Mouse (Mus musculus) hindbrain, embryonic 12.5 days (tissue): ENCODE results near the gene Medag. TPM values are rescaled to one million over a fixed set of nuclear protein-coding genes. Genes with fewer than 3 reads are reported as not detected.

ENCODE experiments used
- ATAC-seq: fragments of 200-750 bp; cut with Nextera tagmentation; 2 replicates; pipeline ENCODE4 v1.8.0; 2017; ENCODE audit warnings: moderate TSS enrichment; ENCODE audit not compliant: low FRiP score
- H3K27ac ChIP-seq: fragments of 300-500 bp; sonication (generic); 2 replicates; pipeline ENCODE4 v1.5.1; 2016; ENCODE audit warnings: mild to moderate bottlenecking
- H3K27me3 ChIP-seq: fragments of 300-500 bp; sonication (generic); 2 replicates; pipeline ENCODE4 v1.6.1; 2016; ENCODE audit warnings: mild to moderate bottlenecking
- H3K36me3 ChIP-seq: fragments of 300-500 bp; sonication (generic); 2 replicates; pipeline ENCODE4 v1.6.1; 2016; ENCODE audit warnings: mild to moderate bottlenecking
- H3K4me1 ChIP-seq: fragments of 300-500 bp; sonication (generic); 2 replicates; pipeline ENCODE4 v1.6.1; 2016
- H3K4me2 ChIP-seq: fragments of 300-500 bp; sonication (generic); replicated peaks from 2 replicates; pipeline ENCODE4 v1.6.1; 2016; ENCODE audit warnings: mild to moderate bottlenecking
- H3K4me3 ChIP-seq: fragments of 300-500 bp; sonication (generic); 2 replicates; pipeline ENCODE4 v1.5.1; 2016; ENCODE audit warnings: mild to moderate bottlenecking
- H3K9ac ChIP-seq: fragments of 300-500 bp; sonication (generic); 2 replicates; pipeline ENCODE4 v1.6.1; 2016; ENCODE audit warnings: mild to moderate bottlenecking, moderate library complexity
- H3K9me3 ChIP-seq: fragments of 300-500 bp; sonication (generic); replicated peaks from 2 replicates; pipeline ENCODE4 v1.6.1; 2016; ENCODE audit warnings: mild to moderate bottlenecking
- WGBS: fragments of 180-500 bp; shearing (Covaris S2); methylation state at CpG from one replicate; pipeline ENCODE4 v1.1.7; 2016; 5-methylcytosine and 5-hydroxymethylcytosine counted together
- polyA plus RNA-seq: library from polyadenylated mRNA; unstranded; fragments of >200 nt; fragmentation: Nextera tagmentation; extraction: Ambion mirVana; gene quantifications from 2 replicates; pipeline ENCODE4 v1.2.1, GENCODE M21; 2016

Medag gene
- polyA plus RNA-seq, result 1.0 and 1.1 TPM in 2 replicates

GRCm38 (mm10) chr5:149411509-149412193, at the start of gene Medag:
Medag (plus strand) TSS chr5:149411749.
- ATAC-seq, result peak; percentile 77
- WGBS, result 3% methylated on average over 35 of the region's 38 CpGs

GRCm38 (mm10) chr5:149362626-149363025, 48.9 kb upstream of the Medag start:
- H3K9me3 ChIP-seq, result peaks cover 10% of the 10 kb centered on the region; the same call in 1 of the 2 replicates
- no peak overlapping the region for H3K4me2 ChIP-seq
- no peaks in the 10 kb centered on the region for H3K4me1 ChIP-seq
- H3K9ac ChIP-seq, result no peak overlapping the region
- no peak overlapping the region for H3K4me3 ChIP-seq
- no peaks in the 10 kb centered on the region for H3K27me3 ChIP-seq
- no peaks in the 10 kb centered on the region for H3K36me3 ChIP-seq
- WGBS, result 85% methylated on average over 3 of the region's 3 CpGs
- no peak overlapping the region for H3K27ac ChIP-seq
- no peak for ATAC-seq

More at GRCm38 (mm10) chr5:149411509-149412193, at the start of gene Medag:
- no peaks in the 10 kb centered on the region for H3K9me3 ChIP-seq
- no peak within 1 kb of the TSS for H3K27ac ChIP-seq
- peak within 1 kb of the TSS; percentile 58 for H3K4me2 ChIP-seq
- peaks cover 22% of the 10 kb centered on the region for H3K27me3 ChIP-seq
- H3K4me1 ChIP-seq, result peaks cover 14% of the 10 kb centered on the region
- H3K36me3 ChIP-seq, result no peaks in the 10 kb centered on the region
- H3K4me3 ChIP-seq, result peak within 1 kb of the TSS; percentile 23
- H3K9ac ChIP-seq, result 0 out of 2 replicates have a peak within 1 kb of the TSS, but pooled peaks have one; percentile 33

DNA sequence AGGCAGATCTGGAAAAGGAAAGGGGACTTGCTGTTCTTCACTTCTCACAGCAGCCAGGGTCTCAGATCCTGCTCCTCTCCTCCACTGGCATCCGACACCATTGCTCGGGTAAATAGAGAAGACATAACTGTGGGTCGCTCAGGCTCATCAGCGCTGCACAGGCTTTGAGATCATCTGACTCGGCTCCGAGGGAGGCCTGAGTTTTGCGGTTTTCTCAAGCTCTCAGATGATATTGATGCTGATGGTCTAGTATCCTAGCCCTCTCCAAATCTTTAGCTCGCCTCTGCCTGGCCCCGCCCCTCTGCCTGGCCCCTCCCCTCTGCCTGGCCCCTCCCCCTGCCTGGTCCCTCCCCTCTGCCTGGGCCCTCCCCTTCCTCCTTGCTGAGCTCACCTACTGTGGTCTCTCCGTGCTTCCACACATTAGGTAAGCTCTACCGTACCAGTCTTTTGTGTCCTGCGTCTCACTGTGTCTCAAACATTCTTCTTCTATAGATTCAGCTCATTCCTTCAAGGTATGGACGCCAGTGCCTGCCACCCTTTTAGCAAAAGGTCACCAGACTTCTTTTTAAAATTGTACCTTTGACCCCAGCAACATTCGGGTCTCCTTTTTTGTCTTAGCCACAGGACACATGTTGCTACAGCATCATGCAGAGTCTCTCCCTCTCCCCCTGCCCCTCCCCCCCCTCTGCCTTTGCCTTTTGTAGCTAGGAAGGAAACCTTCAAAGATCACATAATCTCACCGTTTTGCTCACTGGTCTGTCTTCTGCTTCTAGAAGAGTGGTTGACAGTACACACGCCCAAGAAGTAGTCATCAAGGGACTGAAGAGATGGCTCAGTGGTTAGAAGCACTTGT, 47.4 kb upstream of the Medag start:
- no peaks in the 10 kb centered on the region for H3K27me3 ChIP-seq
- no peak overlapping the region for H3K27ac ChIP-seq
- 47% methylated on average over 16 of the region's 16 CpGs for WGBS
- H3K4me3 ChIP-seq, result no peak overlapping the region
- peaks cover 10% of the 10 kb centered on the region; the same call in 1 of the 2 replicates for H3K9me3 ChIP-seq
- no peak overlapping the region for H3K4me2 ChIP-seq
- peaks cover 6% of the 10 kb centered on the region for H3K4me1 ChIP-seq
- ATAC-seq, result no peak
- H3K36me3 ChIP-seq, result no peaks in the 10 kb centered on the region
- no peak overlapping the region for H3K9ac ChIP-seq

DNA sequence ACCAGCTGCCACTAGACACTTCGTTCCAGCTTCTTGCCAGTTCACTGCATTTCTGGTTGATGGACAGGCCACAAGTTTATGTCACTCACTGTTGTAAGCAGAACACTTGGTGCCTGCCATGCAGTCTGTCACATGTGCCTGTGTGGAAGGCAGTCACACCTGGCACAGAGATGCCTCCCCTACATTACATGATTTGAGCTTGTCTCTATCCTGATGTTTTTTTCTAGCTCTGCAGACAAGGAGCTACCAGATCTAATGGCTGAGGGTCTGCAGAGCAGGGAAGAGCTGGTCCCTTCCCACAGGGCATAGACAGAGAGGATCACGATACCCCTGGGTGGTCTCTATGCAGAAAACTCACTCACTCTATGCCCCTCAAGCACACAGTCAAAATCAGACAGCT, 44.5 kb upstream of the Medag start:
- ATAC-seq, result no peak
- H3K27me3 ChIP-seq, result no peaks in the 10 kb centered on the region
- H3K9ac ChIP-seq, result no peak overlapping the region
- no peak overlapping the region for H3K27ac ChIP-seq
- no peak overlapping the region for H3K4me2 ChIP-seq
- 78% methylated on average over 2 of the region's 2 CpGs for WGBS
- no peaks in the 10 kb centered on the region for H3K36me3 ChIP-seq
- no peak overlapping the region for H3K4me3 ChIP-seq
- H3K9me3 ChIP-seq, result no peaks in the 10 kb centered on the region
- H3K4me1 ChIP-seq, result peaks cover 10% of the 10 kb centered on the region

DNA sequence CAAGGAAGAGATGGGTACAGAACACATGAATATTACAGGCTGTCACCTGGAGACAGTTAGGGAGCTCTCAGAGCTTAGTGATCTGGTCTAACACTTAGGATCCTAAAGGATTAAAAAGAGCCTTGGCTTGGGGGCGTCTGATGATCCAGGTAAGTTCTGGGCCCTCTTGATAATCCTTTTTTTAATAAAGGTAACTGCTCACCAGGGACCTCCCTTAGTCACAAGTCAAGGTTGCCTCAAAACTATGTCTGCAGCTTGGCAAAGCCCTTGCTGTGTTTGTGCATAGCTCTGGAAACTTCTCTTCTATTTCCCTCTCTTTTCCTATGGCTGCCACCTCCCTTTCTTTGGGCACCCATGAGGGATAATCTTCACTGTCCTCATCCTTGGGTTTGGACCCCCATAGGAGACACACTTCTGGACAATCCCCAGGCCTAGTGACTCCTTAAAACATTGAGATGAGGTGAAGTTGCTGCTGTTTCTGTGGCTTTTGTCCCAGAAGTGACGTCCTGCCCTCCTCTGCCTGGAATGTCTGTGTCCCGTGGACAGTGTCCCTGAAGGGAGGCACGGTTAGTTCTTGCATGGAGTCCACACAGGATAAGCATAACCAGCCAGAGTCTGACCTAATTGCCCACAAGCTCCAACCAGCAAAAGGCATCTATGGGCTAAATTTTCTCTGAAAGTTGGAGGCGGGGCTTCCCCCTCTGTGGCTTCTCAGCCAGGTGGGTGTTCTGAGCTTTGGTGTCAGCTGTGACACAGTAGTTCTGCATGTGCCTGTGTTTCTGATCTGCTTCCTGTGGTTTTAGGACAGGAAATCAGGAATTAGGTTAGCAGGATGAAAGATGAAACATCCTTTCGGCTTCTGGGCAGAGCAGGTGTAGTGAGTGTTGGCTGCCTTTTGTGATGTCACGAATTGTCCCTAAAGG, 43.7 kb upstream of the Medag start:
- ATAC-seq, result no peak
- Histone ChIP-seq H3K27me3 (no peaks in the 10 kb centered on the region), H3K27ac (no peak overlapping the region), H3K4me2 (no peak overlapping the region), H3K4me3 (no peak overlapping the region), H3K4me1 (peaks cover 10% of the 10 kb centered on the region), H3K36me3 (no peaks in the 10 kb centered on the region), H3K9me3 (no peaks in the 10 kb centered on the region), H3K9ac (no peak overlapping the region)
- 70% methylated on average over 7 of the region's 7 CpGs for WGBS

GRCm38 (mm10) chr5:149368575-149369312, 42.8 kb upstream of the Medag start:
- no peak overlapping the region for H3K9ac ChIP-seq
- H3K4me2 ChIP-seq, result no peak overlapping the region
- WGBS, result 66% methylated on average over 12 of the region's 12 CpGs
- H3K27ac ChIP-seq, result no peak overlapping the region
- H3K36me3 ChIP-seq, result no peaks in the 10 kb centered on the region
- peaks cover 15% of the 10 kb centered on the region for H3K4me1 ChIP-seq
- no peak for ATAC-seq
- no peaks in the 10 kb centered on the region for H3K27me3 ChIP-seq
- H3K9me3 ChIP-seq, result no peaks in the 10 kb centered on the region
- H3K4me3 ChIP-seq, result no peak overlapping the region

GRCm38 (mm10) chr5:149369373-149370035, 42.0 kb upstream of the Medag start:
- no peak for ATAC-seq
- H3K4me3 ChIP-seq, result no peak overlapping the region
- peaks cover 18% of the 10 kb centered on the region for H3K4me1 ChIP-seq
- H3K27me3 ChIP-seq, result no peaks in the 10 kb centered on the region
- H3K27ac ChIP-seq, result no peak overlapping the region
- H3K9ac ChIP-seq, result no peak overlapping the region
- no peaks in the 10 kb centered on the region for H3K9me3 ChIP-seq
- no peaks in the 10 kb centered on the region for H3K36me3 ChIP-seq
- 65% methylated on average over 21 of the region's 21 CpGs for WGBS
- H3K4me2 ChIP-seq, result no peak overlapping the region

- no peaks in the 10 kb centered on the region for H3K36me3 ChIP-seq
- H3K4me2 ChIP-seq, result no peak overlapping the region
- no peaks in the 10 kb centered on the region for H3K9me3 ChIP-seq
- H3K27ac ChIP-seq, result no peak overlapping the region
- ATAC-seq, result no peak
- H3K4me3 ChIP-seq, result no peak overlapping the region
- WGBS, result 86% methylated on average over 8 of the region's 8 CpGs
- no peak overlapping the region for H3K9ac ChIP-seq
- H3K4me1 ChIP-seq, result peaks cover 37% of the 10 kb centered on the region
- peaks cover 3% of the 10 kb centered on the region; the same call in 1 of the 2 replicates for H3K27me3 ChIP-seq
Measured at GRCm38 (mm10) chr5:149372018-149372417, 39.5 kb upstream of the Medag start.

GRCm38 (mm10) chr5:149373224-149373623, 38.3 kb upstream of the Medag start:
- H3K27ac ChIP-seq, result no peak overlapping the region

GRCm38 (mm10) chr5:149374026-149374425, 37.5 kb upstream of the Medag start:
- WGBS, result 77% methylated on average over 7 of the region's 7 CpGs
- peaks cover 51% of the 10 kb centered on the region for H3K4me1 ChIP-seq

More at GRCm38 (mm10) chr5:149373224-149373623, 38.3 kb upstream of the Medag start:
- WGBS, result 32% methylated on average over 9 of the region's 9 CpGs
- H3K36me3 ChIP-seq, result no peaks in the 10 kb centered on the region
- no peak overlapping the region for H3K9ac ChIP-seq
- H3K4me1 ChIP-seq, result peaks cover 45% of the 10 kb centered on the region
- ATAC-seq, result 0 out of 2 replicates have a peak, but pooled peaks have one; percentile 15
- no peak overlapping the region for H3K4me2 ChIP-seq
- no peak overlapping the region for H3K4me3 ChIP-seq
- H3K9me3 ChIP-seq, result no peaks in the 10 kb centered on the region
- H3K27me3 ChIP-seq, result peaks cover 3% of the 10 kb centered on the region; the same call in 1 of the 2 replicates

More at GRCm38 (mm10) chr5:149374026-149374425, 37.5 kb upstream of the Medag start:
- ATAC-seq, result no peak
- no peaks in the 10 kb centered on the region for H3K36me3 ChIP-seq
- no peak overlapping the region for H3K9ac ChIP-seq
- peaks cover 3% of the 10 kb centered on the region; the same call in 1 of the 2 replicates for H3K27me3 ChIP-seq
- H3K4me3 ChIP-seq, result no peak overlapping the region
- H3K27ac ChIP-seq, result no peak overlapping the region
- no peak overlapping the region for H3K4me2 ChIP-seq
- no peaks in the 10 kb centered on the region for H3K9me3 ChIP-seq
